Mouse (Mus musculus) kidney, adult 2 months (tissue): ENCODE data around the gene Cfl1.
A peak's percentile ranks its signal among the peaks of the same experiment; 100 is the strongest.

Experiments
- CTCF ChIP-seq: fragments of 200-500 bp; conservative IDR thresholded peaks from 2 replicates; pipeline ENCODE4 v1.5.1; 2011; ENCODE audit warnings: low read depth, mild to moderate bottlenecking, control low read depth, low read length, moderate library complexity, mixed read lengths; ENCODE audit not compliant: insufficient read depth, insufficient read length
- POLR2A ChIP-seq: fragments of 200-500 bp; IDR thresholded peaks from one replicate; pipeline ENCODE4 v1.6.1; 2011; ENCODE audit warnings: low read depth, low read length, control low read depth

GRCm38 (mm10) chr19:5463791-5464562, 26.3 kb upstream of the Cfl1 start:
- no peak for TF ChIP-seq POLR2A
- TF ChIP-seq CTCF = peak; percentile 76
